Mouse (Mus musculus): ENCODE results near the gene Dtx4. TPM values are rescaled to one million over a fixed set of nuclear protein-coding genes. Genes with fewer than 3 reads are reported as not detected.

The Dtx4 gene
- polyA plus RNA-seq, 1 experiment from 2014 or later = 1.3 TPM

- no peak overlapping the region for H3K9ac ChIP-seq (ENCODE audit: low read depth, low read length)
- no peak for ATAC-seq (replicated peaks; ENCODE audit: insufficient number of reproducible peaks, low FRiP score, low TSS enrichment)
- 26% methylated on average over 7 of the region's 7 CpGs for WGBS (ENCODE audit: insufficient replicate concordance)
- H3K27me3 ChIP-seq (ENCODE audit: control insufficient read depth, insufficient read depth, low read length) = no peaks in the 10 kb centered on the region
- H3K4me2 ChIP-seq = no peak overlapping the region
- H3K27ac ChIP-seq (ENCODE audit: low read depth, low read length) = no peak overlapping the region
- H3K4me1 ChIP-seq (ENCODE audit: control insufficient read depth, insufficient read depth, low read length) = no peaks in the 10 kb centered on the region
- H3K9me3 ChIP-seq (replicated peaks; ENCODE audit: control insufficient read depth, low read length) = no peaks in the 10 kb centered on the region
- no peaks in the 10 kb centered on the region for H3K36me3 ChIP-seq (ENCODE audit: control insufficient read depth, insufficient read depth, low read length)
- H3K4me3 ChIP-seq (ENCODE audit: low read depth, low read length) = no peak overlapping the region
These were observed 35.0 kb downstream of the Dtx4 start for GRCm38 (mm10) chr19:12466204-12466603.

GRCm38 (mm10) chr19:12465530-12466144 is 35.6 kb downstream of the Dtx4 start:
- no peaks in the 10 kb centered on the region for H3K4me1 ChIP-seq (ENCODE audit: control insufficient read depth, insufficient read depth, low read length)
- H3K4me3 ChIP-seq (ENCODE audit: low read depth, low read length) = no peak overlapping the region
- H3K4me2 ChIP-seq = no peak overlapping the region
- H3K27ac ChIP-seq (ENCODE audit: low read depth, low read length) = no peak overlapping the region
- H3K36me3 ChIP-seq (ENCODE audit: control insufficient read depth, insufficient read depth, low read length) = no peaks in the 10 kb centered on the region
- H3K27me3 ChIP-seq (ENCODE audit: control insufficient read depth, insufficient read depth, low read length) = no peaks in the 10 kb centered on the region
- 82% methylated on average over 10 of the region's 10 CpGs for WGBS (ENCODE audit: insufficient replicate concordance)
- H3K9ac ChIP-seq (ENCODE audit: low read depth, low read length) = no peak overlapping the region
- no peak for ATAC-seq (replicated peaks; ENCODE audit: insufficient number of reproducible peaks, low FRiP score, low TSS enrichment)
- H3K9me3 ChIP-seq (replicated peaks; ENCODE audit: control insufficient read depth, low read length) = no peaks in the 10 kb centered on the region

GRCm38 (mm10) chr19:12464674-12465073 is 36.6 kb downstream of the Dtx4 start:
- Histone ChIP-seq H3K9me3 (replicated peaks; ENCODE audit: control insufficient read depth, low read length) (no peaks in the 10 kb centered on the region), H3K27ac (ENCODE audit: low read depth, low read length) (no peak overlapping the region), H3K4me1 (ENCODE audit: control insufficient read depth, insufficient read depth, low read length) (no peaks in the 10 kb centered on the region), H3K4me2 (no peak overlapping the region), H3K27me3 (ENCODE audit: control insufficient read depth, insufficient read depth, low read length) (no peaks in the 10 kb centered on the region), H3K36me3 (ENCODE audit: control insufficient read depth, insufficient read depth, low read length) (no peaks in the 10 kb centered on the region), H3K4me3 (ENCODE audit: low read depth, low read length) (no peak overlapping the region), H3K9ac (ENCODE audit: low read depth, low read length) (no peak overlapping the region)
- 77% methylated on average over 4 of the region's 4 CpGs for WGBS (ENCODE audit: insufficient replicate concordance)
- no peak for ATAC-seq (replicated peaks; ENCODE audit: insufficient number of reproducible peaks, low FRiP score, low TSS enrichment)

GRCm38 (mm10) chr19:12464127-12464526 is 37.1 kb downstream of the Dtx4 start:
- H3K4me3 ChIP-seq (ENCODE audit: low read depth, low read length) = no peak overlapping the region
- no peak for ATAC-seq (replicated peaks; ENCODE audit: insufficient number of reproducible peaks, low FRiP score, low TSS enrichment)
- WGBS (ENCODE audit: insufficient replicate concordance) = 71% methylated on average over 5 of the region's 5 CpGs
- no peaks in the 10 kb centered on the region for H3K36me3 ChIP-seq (ENCODE audit: control insufficient read depth, insufficient read depth, low read length)
- no peaks in the 10 kb centered on the region for H3K9me3 ChIP-seq (replicated peaks; ENCODE audit: control insufficient read depth, low read length)
- no peaks in the 10 kb centered on the region for H3K27me3 ChIP-seq (ENCODE audit: control insufficient read depth, insufficient read depth, low read length)
- H3K4me2 ChIP-seq = no peak overlapping the region
- no peaks in the 10 kb centered on the region for H3K4me1 ChIP-seq (ENCODE audit: control insufficient read depth, insufficient read depth, low read length)
- H3K9ac ChIP-seq (ENCODE audit: low read depth, low read length) = no peak overlapping the region
- no peak overlapping the region for H3K27ac ChIP-seq (ENCODE audit: low read depth, low read length)

- Histone ChIP-seq H3K4me3 (ENCODE audit: low read depth, low read length) (no peak overlapping the region), H3K4me1 (ENCODE audit: control insufficient read depth, insufficient read depth, low read length) (no peaks in the 10 kb centered on the region), H3K9me3 (replicated peaks; ENCODE audit: control insufficient read depth, low read length) (no peaks in the 10 kb centered on the region), H3K9ac (ENCODE audit: low read depth, low read length) (no peak overlapping the region), H3K4me2 (no peak overlapping the region), H3K36me3 (ENCODE audit: control insufficient read depth, insufficient read depth, low read length) (no peaks in the 10 kb centered on the region), H3K27me3 (ENCODE audit: control insufficient read depth, insufficient read depth, low read length) (no peaks in the 10 kb centered on the region), H3K27ac (ENCODE audit: low read depth, low read length) (no peak overlapping the region; the same call in 1 of the 2 replicates)
- 19% methylated on average over 1 of the region's 1 CpGs for WGBS (ENCODE audit: insufficient replicate concordance)
- no peak for ATAC-seq (replicated peaks; ENCODE audit: insufficient number of reproducible peaks, low FRiP score, low TSS enrichment)
These were observed 37.6 kb downstream of the Dtx4 start for GRCm38 (mm10) chr19:12463722-12464035.

- no peaks in the 10 kb centered on the region for H3K9me3 ChIP-seq (replicated peaks; ENCODE audit: control insufficient read depth, low read length)
- no peak overlapping the region for H3K4me3 ChIP-seq (ENCODE audit: low read depth, low read length)
- 61% methylated on average over 7 of the region's 7 CpGs for WGBS (ENCODE audit: insufficient replicate concordance)
- no peak overlapping the region for H3K9ac ChIP-seq (ENCODE audit: low read depth, low read length)
- H3K27me3 ChIP-seq (ENCODE audit: control insufficient read depth, insufficient read depth, low read length) = no peaks in the 10 kb centered on the region
- H3K4me1 ChIP-seq (ENCODE audit: control insufficient read depth, insufficient read depth, low read length) = no peaks in the 10 kb centered on the region
- no peaks in the 10 kb centered on the region for H3K36me3 ChIP-seq (ENCODE audit: control insufficient read depth, insufficient read depth, low read length)
- H3K27ac ChIP-seq (ENCODE audit: low read depth, low read length) = no peak overlapping the region
- no peak for ATAC-seq (replicated peaks; ENCODE audit: insufficient number of reproducible peaks, low FRiP score, low TSS enrichment)
- H3K4me2 ChIP-seq = no peak overlapping the region
These were observed 38.2 kb downstream of the Dtx4 start for GRCm38 (mm10) chr19:12462851-12463721.

GRCm38 (mm10) chr19:12460282-12461249 is 40.7 kb downstream of the Dtx4 start, which contains the start of gene Mpeg1:
Gene Mpeg1, plus strand, starts transcription at chr19:12460779.
- Histone ChIP-seq H3K9me3 (replicated peaks; ENCODE audit: control insufficient read depth, low read length) (no peaks in the 10 kb centered on the region), H3K4me1 (ENCODE audit: control insufficient read depth, insufficient read depth, low read length) (no peaks in the 10 kb centered on the region), H3K4me3 (ENCODE audit: low read depth, low read length) (no peak within 1 kb of the TSS), H3K27ac (ENCODE audit: low read depth, low read length) (no peak within 1 kb of the TSS), H3K9ac (ENCODE audit: low read depth, low read length) (no peak within 1 kb of the TSS), H3K27me3 (ENCODE audit: control insufficient read depth, insufficient read depth, low read length) (no peaks in the 10 kb centered on the region), H3K36me3 (ENCODE audit: control insufficient read depth, insufficient read depth, low read length) (no peaks in the 10 kb centered on the region), H3K4me2 (no peak within 1 kb of the TSS)
- 79% methylated on average over 11 of the region's 11 CpGs for WGBS (ENCODE audit: insufficient replicate concordance)
- no peak for ATAC-seq (replicated peaks; ENCODE audit: insufficient number of reproducible peaks, low FRiP score, low TSS enrichment)

- 72% methylated on average over 4 of the region's 4 CpGs for WGBS (ENCODE audit: insufficient replicate concordance)
- Histone ChIP-seq H3K4me3 (ENCODE audit: low read depth, low read length) (no peak overlapping the region), H3K4me1 (ENCODE audit: control insufficient read depth, insufficient read depth, low read length) (no peaks in the 10 kb centered on the region), H3K9ac (ENCODE audit: low read depth, low read length) (no peak overlapping the region), H3K4me2 (no peak overlapping the region), H3K36me3 (ENCODE audit: control insufficient read depth, insufficient read depth, low read length) (no peaks in the 10 kb centered on the region), H3K27me3 (ENCODE audit: control insufficient read depth, insufficient read depth, low read length) (no peaks in the 10 kb centered on the region), H3K27ac (ENCODE audit: low read depth, low read length) (no peak overlapping the region), H3K9me3 (replicated peaks; ENCODE audit: control insufficient read depth, low read length) (no peaks in the 10 kb centered on the region)
- ATAC-seq (replicated peaks; ENCODE audit: insufficient number of reproducible peaks, low FRiP score, low TSS enrichment) = no peak
These were observed 41.7 kb downstream of the Dtx4 start for GRCm38 (mm10) chr19:12459516-12459915.

Measured in heart, embryonic 11.5 days (tissue).